Mouse (Mus musculus) olfactory bulb, adult 2 months (tissue): ENCODE data around the gene Zfp292.

Experiments
- CTCF ChIP-seq: fragments of 200-500 bp; IDR thresholded peaks from 2 replicates; pipeline ENCODE4 v1.5.1; 2012; ENCODE audit warnings: low read depth, mild to moderate bottlenecking, low read length, moderate library complexity; ENCODE audit not compliant: insufficient read depth
- POLR2A ChIP-seq: fragments of 200-500 bp; IDR thresholded peaks from 2 replicates; pipeline ENCODE4 v1.6.1; 2012; ENCODE audit warnings: mild to moderate bottlenecking, low read depth, low read length, moderate library complexity; ENCODE audit not compliant: insufficient read depth

- TF ChIP-seq POLR2A (no peak), CTCF (no peak)
Observed at GRCm38 (mm10) chr4:34880921-34881650, 1.7 kb downstream of the Zfp292 start.
